Mouse (Mus musculus): Measurements from ENCODE around the gene Vps4b.

DNA sequence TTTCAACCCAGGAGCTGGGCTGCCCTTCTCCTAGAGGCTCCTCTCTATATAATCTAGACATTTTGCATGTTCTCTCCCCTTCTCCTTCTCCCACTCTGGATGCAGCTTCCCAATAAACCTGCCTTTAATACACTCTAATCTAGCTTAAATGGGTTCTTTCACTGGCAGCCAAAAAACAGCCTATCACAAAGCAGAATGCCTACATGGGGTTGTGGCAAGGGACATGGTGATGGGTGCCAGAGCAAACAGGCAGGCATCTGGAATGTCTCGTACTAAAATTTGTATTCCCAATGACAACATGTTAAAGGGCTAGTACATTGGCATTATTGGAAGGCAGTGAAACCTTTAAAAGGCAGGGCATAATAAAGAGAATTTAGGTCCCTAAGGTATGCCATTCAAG lies 45.9 kb downstream of the Vps4b start:
- TF ChIP-seq POLR2A (IDR thresholded peaks at IDR 0.05; ENCODE audit: low read depth, low read length) (no peak), CTCF (IDR thresholded peaks at IDR 0.05; ENCODE audit: extremely low read depth, insufficient read length, insufficient replicate concordance, low read depth, low read length) (no peak)
